Mouse (Mus musculus) lung, postnatal 25 days (tissue): Measurements from ENCODE around the gene Trak2.
"Not testable (repeated sequence)": the region's sequence is repeated elsewhere in the genome, so short reads cannot be mapped to it uniquely, and the experiment has no call there.

ENCODE experiments used
- DNase-seq: peaks from one replicate; pipeline ENCODE4 v3.0.0; 2022; ENCODE audit warnings: low spot score

Gene Trak2

GRCm38 (mm10) chr1:58953686-58954434 lies 19.4 kb downstream of the Trak2 start:
- no peak for DNase-seq

- no peak for DNase-seq
Observed at GRCm38 (mm10) chr1:58952997-58953396, 20.2 kb downstream of the Trak2 start.

GRCm38 (mm10) chr1:58952526-58952925 lies 20.7 kb downstream of the Trak2 start:
- no peak for DNase-seq

- DNase-seq, result no peak
Observed at GRCm38 (mm10) chr1:58951841-58952240, 21.4 kb downstream of the Trak2 start.

GRCm38 (mm10) chr1:58950899-58951648 lies 22.2 kb downstream of the Trak2 start:
- DNase-seq, result peak; percentile 79

GRCm38 (mm10) chr1:58949561-58950106 lies 23.6 kb downstream of the Trak2 start:
- no peak for DNase-seq

GRCm38 (mm10) chr1:58946718-58947117 lies 26.5 kb downstream of the Trak2 start:
- no peak for DNase-seq

GRCm38 (mm10) chr1:58945960-58946670 lies 27.1 kb downstream of the Trak2 start:
- DNase-seq, result no peak

GRCm38 (mm10) chr1:58945523-58945922 lies 27.7 kb downstream of the Trak2 start:
- DNase-seq, result no peak

GRCm38 (mm10) chr1:58937606-58938099 lies 35.6 kb downstream of the Trak2 start:
- DNase-seq, result no peak

GRCm38 (mm10) chr1:58936746-58937605 lies 36.3 kb downstream of the Trak2 start:
- no peak for DNase-seq

GRCm38 (mm10) chr1:58926664-58927063 lies 46.6 kb downstream of the Trak2 start:
- no peak for DNase-seq

- no peak for DNase-seq
Observed at GRCm38 (mm10) chr1:58917566-58917965, 55.7 kb downstream of the Trak2 start.

- no peak for DNase-seq
Observed at GRCm38 (mm10) chr1:58909636-58910272, 63.5 kb downstream of the Trak2 start.

GRCm38 (mm10) chr1:58903681-58904080 lies 69.5 kb downstream of the Trak2 start:
- no peak for DNase-seq

- DNase-seq, result peak; percentile 40
Observed at GRCm38 (mm10) chr1:58897561-58897960, 75.7 kb downstream of the Trak2 start.

GRCm38 (mm10) chr1:58892386-58892785 lies 80.8 kb downstream of the Trak2 start:
- not testable (repeated sequence) for DNase-seq

GRCm38 (mm10) chr1:58891481-58892170 lies 81.6 kb downstream of the Trak2 start:
- DNase-seq, result not testable (repeated sequence)

- DNase-seq, result not testable (repeated sequence)
Observed at GRCm38 (mm10) chr1:58890697-58891290, 82.4 kb downstream of the Trak2 start.
